Mouse (Mus musculus) spleen, adult 2 months (tissue): Measurements from ENCODE around the gene Tnrc6a.

ENCODE experiments used
- CTCF ChIP-seq: fragments of 200-500 bp; IDR thresholded peaks from 2 replicates; pipeline ENCODE4 v1.5.1; 2011; ENCODE audit warnings: mild to moderate bottlenecking, inconsistent platforms; ENCODE audit not compliant: insufficient read depth, insufficient read length, insufficient replicate concordance; ENCODE audit errors: extremely low read depth
- POLR2A ChIP-seq: fragments of 200-500 bp; IDR thresholded peaks from 2 replicates; pipeline ENCODE4 v1.6.1; 2011; ENCODE audit warnings: low read depth, low read length, inconsistent platforms

DNA sequence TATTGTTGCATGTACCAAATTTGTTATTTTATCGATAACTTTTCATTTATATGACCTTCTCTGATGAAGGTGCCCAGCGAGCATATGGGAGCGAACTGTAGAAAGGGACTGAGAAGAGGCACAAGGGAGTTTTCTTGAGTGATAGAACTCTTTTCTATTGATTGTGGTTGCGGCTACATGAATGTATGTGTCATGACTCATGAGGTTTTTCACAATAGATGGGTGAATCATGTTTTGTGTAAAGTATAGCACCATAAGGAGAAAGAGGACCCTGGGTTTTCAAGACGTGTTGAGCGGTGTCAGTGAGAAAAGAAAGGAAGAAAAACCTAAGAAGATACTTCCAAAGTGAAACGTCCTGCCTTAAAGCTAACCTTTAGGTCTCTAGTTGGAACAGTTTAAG, 3.2 kb upstream of the Tnrc6a start:
- TF ChIP-seq CTCF (no peak), POLR2A (no peak)
